Mouse (Mus musculus): ENCODE data around the gene Ppp1r18. TPM values are rescaled to one million over a fixed set of nuclear protein-coding genes. Genes with fewer than 3 reads are reported as not detected.
A peak's percentile ranks its signal among the peaks of the same experiment; 100 is the strongest.

The Ppp1r18 gene
- 10 to 100 TPM; 27.9 to 29.6 TPM for total RNA-seq (2021)

GRCm38 (mm10) chr17:35865481-35866280 is at the start of gene Ppp1r18:
Gene Ppp1r18 (plus strand): TSS chr17:35865593.
- intact Hi-C loops (cut with DNase I): no loop called here

GRCm38 (mm10) chr17:35815836-35816235 is 49.6 kb upstream of the Ppp1r18 start:
- intact Hi-C loops (cut with DNase I): no loop called here
- no peak for DNase-seq

More at GRCm38 (mm10) chr17:35865481-35866280, at the start of gene Ppp1r18:
- DNase-seq: peak; percentile 85

- intact Hi-C loops (cut with DNase I): no loop called here
- DNase-seq: no peak
Observed at GRCm38 (mm10) chr17:35816686-35817085, 48.7 kb upstream of the Ppp1r18 start.

- intact Hi-C loops (cut with DNase I): no loop called here
- no peak for DNase-seq
Observed at GRCm38 (mm10) chr17:35817226-35817625, 48.2 kb upstream of the Ppp1r18 start.

- intact Hi-C loops (cut with DNase I): no loop called here
- no peak for DNase-seq
Observed at GRCm38 (mm10) chr17:35820111-35820510, 45.3 kb upstream of the Ppp1r18 start.

GRCm38 (mm10) chr17:35821439-35822430 is 43.7 kb upstream of the Ppp1r18 start, which contains the start of gene Ier3:
Gene Ier3 (plus strand): TSS chr17:35821684.
- peak; percentile 89 for DNase-seq
- intact Hi-C loops (cut with DNase I): no loop called here

- no peak for DNase-seq
- intact Hi-C loops (cut with DNase I): no loop called here
Observed at GRCm38 (mm10) chr17:35822564-35822963, 42.8 kb upstream of the Ppp1r18 start.

GRCm38 (mm10) chr17:35822964-35823937 is 42.1 kb upstream of the Ppp1r18 start, which contains the start of gene Flot1:
Gene Flot1 (plus strand): TSS chr17:35823230.
- DNase-seq: peak; percentile 91 to 92
- intact Hi-C loops (cut with DNase I): no loop called here

GRCm38 (mm10) chr17:35824402-35824801 is 41.0 kb upstream of the Ppp1r18 start:
- no peak for DNase-seq
- intact Hi-C loops (cut with DNase I): no loop called here

- no peak for DNase-seq
- intact Hi-C loops (cut with DNase I): no loop called here
Observed at GRCm38 (mm10) chr17:35825109-35825850, 40.1 kb upstream of the Ppp1r18 start.

GRCm38 (mm10) chr17:35829737-35830136 is 35.7 kb upstream of the Ppp1r18 start:
- intact Hi-C loops (cut with DNase I): loop anchor here (2.0 to 5.0 kb wide), 3 partner anchors 79 to 163 kb away; no protein-coding TSS in a partner anchor
- DNase-seq: peak; percentile 88 to 90

- DNase-seq: no peak
- intact Hi-C loops (cut with DNase I): loop anchor here (5.0 kb wide), 1 partner anchor 160 kb away; no protein-coding TSS in a partner anchor
Observed at GRCm38 (mm10) chr17:35832400-35833238, 32.8 kb upstream of the Ppp1r18 start.

- no peak for DNase-seq
- intact Hi-C loops (cut with DNase I): loop anchor here (5.0 kb wide), 1 partner anchor 159 kb away; no protein-coding TSS in a partner anchor
Observed at GRCm38 (mm10) chr17:35833239-35833751, 32.1 kb upstream of the Ppp1r18 start.

GRCm38 (mm10) chr17:35833894-35834293 is 31.5 kb upstream of the Ppp1r18 start:
- intact Hi-C loops (cut with DNase I): loop anchor here (5.0 kb wide), 1 partner anchor 158 kb away; no protein-coding TSS in a partner anchor
- no peak for DNase-seq

GRCm38 (mm10) chr17:35834696-35835422 is 30.5 kb upstream of the Ppp1r18 start:
- intact Hi-C loops (cut with DNase I): loop anchor here (5.0 kb wide), 1 partner anchor 157 kb away; no protein-coding TSS in a partner anchor
- no peak for DNase-seq

GRCm38 (mm10) chr17:35835424-35836140 is 29.8 kb upstream of the Ppp1r18 start:
- DNase-seq: no peak
- intact Hi-C loops (cut with DNase I): loop anchor here (1.0 to 2.0 kb wide), 2 partner anchors 38 to 81 kb away; partner anchors contain the start of genes Mrps18b and Ppp1r10

All from heart, postnatal 10 days (tissue).